Mouse (Mus musculus) retina, adult 2 months (tissue): ENCODE measurements around the gene Heca.
"Not testable (repeated sequence)": the region's sequence is repeated elsewhere in the genome, so short reads cannot be mapped to it uniquely, and the experiment has no call there.

Source experiments
- DNase-seq: peaks from one replicate; pipeline ENCODE4 v3.0.0-alpha.2; 2012; ENCODE audit warnings: low read depth, low spot score

The Heca gene

GRCm38 (mm10) chr10:17880724-17881123, 67.1 kb downstream of the Heca start:
- no peak for DNase-seq

DNA sequence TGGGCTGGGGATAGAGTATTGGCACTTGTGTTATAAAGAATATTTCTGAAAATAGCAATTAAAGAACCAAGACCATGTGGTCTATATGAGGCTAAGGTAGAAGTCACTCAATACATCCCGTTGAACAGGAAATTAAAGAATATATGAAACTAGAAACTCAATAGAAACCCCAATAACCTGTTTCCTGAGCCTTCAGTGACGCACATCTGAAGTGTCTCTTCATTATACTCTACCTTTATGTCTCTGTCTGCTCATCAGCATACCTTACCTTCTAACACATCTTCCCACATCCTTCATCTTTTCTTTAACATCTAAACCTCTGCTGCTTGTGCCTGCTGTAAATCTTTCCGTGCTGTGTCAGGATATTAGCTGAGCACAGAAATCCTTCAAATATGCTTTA, 67.8 kb downstream of the Heca start:
- DNase-seq = no peak

DNA sequence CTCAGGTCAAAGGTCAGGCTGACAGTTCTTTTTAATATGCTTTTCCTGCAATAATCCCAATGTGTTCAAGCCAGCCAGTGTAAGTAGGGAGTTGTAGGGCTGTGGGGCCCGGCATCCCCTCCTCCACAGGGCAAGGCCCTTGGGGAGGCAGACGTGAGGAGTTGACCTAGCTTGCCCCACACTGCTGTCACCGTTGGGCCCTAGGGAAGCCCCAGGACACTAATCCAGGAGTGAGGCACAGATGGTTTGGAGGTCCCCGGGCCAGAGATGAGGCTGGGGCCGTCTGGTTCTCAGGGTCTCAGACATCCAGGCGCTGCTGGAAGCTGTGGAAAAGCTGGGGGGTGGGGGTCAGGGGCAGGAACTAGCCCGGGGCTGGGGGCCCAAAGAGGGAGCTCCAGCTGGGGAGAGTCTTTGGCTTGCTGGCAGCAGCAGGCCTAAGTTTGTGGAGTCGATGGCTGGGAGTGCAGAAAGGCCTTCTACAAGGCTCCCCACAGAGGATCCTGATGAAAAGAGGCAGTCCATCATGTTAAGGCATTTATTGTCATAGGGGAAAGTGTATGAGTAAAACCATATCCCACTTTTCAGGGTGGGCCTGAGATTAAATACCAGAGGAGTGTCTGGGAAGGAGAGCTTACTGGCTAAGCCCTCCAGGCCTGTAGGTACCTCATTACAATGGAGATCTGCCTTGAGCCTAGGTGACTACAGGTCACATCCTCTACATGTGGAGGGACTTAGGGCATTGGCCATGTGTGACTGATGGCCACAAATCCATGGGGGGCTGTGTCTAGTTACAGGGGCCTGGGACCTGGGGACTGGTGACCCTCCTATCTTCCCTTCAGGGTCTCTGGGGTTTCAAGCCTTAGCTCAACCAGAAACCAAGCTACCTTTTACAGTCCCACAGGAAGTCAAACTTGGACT, 69.6 kb downstream of the Heca start:
- no peak for DNase-seq

DNA sequence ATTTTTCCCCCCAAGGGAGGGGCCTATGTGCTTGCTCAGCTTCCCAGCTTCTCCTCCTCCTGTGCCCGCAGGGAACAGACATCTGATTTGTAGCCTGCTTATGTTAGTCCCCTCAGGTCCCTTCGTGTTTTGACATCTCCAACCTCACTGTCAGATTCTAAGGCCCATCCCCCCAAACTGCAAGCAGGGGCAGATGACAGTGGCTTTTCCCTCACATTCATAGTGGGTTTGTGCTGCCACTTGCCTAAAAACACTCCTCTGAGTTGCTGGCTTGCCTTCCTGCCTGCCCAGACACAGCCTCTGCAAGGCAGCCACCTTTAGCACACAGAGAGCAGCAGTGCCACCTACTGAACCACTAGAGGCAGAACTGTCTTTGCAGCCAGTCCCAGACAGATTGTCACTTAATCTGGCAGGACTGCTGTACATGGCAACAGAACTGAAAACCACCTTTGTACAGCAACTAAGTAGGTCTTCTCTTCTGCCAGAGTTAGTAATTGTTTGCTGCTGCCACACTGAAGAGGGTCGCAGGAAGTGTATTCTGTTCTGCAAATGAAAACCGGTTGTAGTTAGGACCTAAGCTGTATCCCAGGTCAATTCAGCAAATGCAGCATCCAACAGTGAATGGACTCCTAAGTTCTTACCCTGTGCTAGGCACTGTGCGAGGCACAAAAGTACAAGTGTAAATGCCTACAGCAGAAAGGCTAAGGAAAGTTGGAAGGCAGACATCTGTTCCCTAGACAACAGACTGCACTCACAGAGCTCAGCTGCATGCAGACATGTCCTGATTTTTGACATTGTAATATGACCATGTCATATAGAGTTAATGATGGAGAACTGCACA, 77.8 kb downstream of the Heca start:
- peak; percentile 56 for DNase-seq

DNA sequence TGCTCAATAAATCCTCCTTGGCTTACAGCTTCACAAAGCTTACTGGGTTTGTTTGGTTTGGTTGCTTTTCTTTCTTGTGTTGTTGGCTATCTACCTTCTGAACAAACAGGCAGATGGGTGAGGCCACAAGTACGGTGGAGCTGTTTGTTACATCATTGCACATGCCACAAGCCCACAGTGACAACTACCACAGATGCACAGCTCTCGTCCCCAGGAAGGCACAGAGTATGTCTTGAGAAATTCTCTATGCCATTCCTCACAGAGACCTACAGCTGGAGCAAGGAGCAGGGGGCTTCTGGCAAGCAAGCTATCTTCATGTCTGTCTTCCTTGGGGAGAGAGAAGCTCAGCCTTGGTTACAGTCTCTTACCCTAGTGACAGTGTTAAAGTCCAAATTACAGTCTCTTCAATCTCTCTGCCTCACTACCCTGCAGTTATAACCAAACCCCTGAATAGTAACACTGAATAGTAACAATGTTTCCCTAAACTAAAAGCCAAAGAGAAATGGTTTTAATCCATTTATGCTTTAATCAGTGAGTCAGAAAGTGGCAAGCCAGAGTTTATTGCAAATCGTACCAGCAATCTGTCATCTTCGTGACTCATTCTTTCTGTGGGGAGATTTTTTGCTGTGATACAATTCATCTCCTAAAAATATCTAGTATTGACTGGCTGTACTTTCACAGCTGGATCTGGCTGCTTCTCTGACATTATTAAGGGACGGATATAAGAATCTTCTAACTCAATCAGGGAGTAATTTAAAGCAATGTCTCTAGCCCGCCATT, 87.0 kb downstream of the Heca start:
- DNase-seq = no peak

DNA sequence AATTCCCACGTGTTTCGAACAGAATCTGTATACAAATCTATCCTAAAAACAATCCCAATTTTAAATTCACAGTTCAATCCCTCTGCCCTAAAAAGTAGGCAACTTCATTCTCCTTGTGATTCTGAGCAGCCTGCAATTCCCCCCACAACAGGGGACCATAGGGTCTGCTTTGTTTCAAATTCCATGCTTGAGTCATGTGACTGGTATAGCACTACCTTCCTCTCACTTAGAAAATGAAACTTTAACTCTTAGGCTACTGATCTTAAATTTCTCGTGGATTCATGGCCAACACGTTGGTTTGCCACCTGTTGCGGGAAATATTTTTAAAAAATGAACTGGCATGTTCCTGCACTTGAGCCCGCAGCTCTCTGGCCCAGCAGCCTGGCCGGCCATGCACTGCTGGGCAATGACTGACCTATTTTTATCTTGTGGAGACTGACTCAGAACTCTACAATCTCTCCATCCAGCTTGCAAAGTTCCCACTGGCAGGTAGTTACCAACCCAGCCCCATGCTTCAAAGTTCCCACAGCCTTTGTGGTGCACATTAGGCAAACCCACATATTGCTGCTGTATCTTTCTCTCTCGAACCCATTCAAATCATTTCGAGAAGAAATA, 90.1 kb downstream of the Heca start:
- DNase-seq = no peak

DNA sequence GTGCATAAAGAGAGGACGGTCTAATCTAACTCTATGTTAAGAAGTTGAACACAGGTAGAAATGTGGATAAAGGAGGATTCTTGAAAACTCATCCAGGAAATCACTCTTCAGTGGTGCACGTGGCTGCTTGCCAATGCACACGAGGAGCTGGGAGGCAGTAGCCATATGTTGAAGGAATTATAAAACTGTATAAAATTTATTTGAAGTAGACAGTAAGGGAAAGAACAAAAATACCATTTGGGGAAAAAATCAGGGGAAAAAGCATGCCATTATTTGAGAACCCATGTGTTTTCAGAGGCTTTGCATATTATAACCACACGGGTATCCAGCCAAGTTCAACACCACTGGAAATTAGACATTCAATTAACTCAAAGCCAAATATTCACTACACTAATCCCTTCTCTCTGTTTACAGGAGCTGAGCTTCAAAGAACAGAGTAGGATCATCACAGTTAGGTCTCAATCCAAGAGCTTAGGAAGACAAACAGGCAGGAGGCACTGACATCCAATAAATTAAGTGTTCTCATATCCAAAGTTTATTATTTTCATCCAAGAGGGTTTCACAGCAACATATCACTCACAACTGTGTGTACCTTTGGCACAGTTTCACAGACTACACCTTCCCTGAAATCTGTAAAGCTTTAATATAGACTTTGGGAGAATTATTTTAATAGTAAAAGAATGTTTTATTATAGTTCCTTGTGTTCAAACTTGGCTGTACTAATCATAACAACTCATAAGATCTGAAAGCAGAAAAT, 102.9 kb downstream of the Heca start:
- DNase-seq = no peak

DNA sequence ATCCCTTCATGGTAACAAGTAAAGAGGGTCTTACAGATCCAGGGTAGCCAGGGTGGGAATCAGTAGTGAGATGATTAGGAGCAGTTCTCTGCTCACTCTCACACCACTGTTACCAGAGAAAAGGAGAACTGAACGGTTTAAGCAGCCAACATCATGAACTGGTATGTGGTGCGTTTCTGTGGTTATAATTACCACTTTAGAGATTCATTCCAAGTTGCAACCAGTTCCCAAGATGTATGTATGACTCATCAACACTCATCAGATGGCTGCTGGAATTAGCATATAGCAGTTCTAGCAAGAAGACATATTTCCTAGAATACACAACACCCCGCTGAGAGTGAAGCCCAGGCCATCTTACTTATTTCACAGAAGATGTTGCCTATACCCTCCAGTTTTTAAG, 105.8 kb downstream of the Heca start:
- no peak for DNase-seq

- no peak for DNase-seq
These were observed 111.6 kb downstream of the Heca start for GRCm38 (mm10) chr10:17836275-17836674.

DNA sequence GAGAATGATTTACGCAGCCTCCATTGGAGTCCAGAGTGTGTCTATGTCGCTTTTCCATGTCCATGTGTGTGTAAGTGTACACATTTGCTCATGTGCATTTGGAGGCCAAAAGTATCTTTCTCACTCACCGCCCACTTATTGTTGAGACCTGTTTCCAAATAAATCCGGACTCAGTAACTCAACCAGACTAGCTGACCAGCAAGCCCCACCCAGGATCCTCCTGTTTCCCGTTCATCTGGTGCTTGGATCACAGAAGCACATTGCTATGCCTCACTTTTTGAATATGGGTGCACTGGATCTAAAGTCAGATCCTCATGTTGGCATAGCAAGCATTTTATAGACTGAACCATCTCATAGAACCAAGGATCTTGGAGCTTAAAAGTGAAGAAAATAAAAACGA, 112.8 kb downstream of the Heca start:
- no peak for DNase-seq

DNA sequence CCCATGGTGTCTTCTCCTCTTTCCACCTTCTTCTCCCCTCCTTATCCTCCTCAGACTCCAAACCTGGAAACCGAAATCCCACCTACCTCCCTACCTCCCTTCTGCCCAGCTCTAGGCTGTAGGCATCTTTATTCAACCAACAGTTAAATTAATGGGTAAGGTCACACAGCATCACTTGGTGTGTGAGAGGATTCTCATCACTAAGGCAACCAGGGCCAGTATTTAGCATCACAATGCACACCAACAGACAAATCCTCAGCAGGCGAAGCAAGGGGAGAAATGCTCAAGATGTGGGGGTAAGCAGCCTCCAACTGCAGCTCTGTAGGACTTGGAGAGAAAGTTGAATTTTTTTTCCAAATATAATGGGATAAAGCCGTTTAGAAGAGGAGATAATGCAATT, 116.8 kb downstream of the Heca start:
- no peak for DNase-seq

DNA sequence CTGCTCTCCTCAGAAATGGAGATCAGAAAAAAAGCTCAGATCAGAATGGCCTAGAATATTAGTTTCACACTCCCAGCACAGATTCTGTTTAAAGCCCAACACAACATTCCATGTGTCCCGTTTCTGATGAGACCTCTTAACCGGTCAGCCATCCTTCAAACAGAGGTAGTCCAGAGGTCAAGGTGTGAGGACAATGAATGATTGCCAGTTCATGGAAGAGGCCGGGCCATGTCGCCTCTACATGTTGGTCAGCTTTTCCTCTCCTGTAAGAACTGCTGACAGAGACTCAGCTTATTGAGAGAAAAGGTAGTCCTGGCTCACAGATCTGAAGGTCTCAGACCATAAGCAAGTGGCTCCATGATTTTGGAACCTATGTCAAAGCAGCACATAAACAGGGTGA, 118.7 kb downstream of the Heca start:
- DNase-seq = no peak

DNA sequence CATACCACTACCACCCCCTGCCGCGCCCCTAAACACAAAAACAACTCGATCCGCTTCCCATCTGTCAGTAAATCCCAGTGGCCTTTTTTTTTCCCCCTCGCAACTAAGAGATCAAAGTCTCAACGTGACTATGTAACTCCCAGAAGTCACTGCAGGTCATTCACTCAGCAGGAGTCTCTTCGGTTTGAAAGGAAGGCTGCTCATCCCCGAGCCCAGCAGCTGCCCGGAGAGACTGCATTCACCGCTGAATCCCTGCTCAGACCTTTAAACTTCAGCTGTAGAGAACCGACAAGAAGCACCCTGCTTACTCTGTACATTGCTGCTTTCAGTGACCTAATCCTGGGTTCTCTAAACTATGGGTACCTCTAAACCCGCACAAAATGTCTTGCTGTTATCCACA, 120.5 kb downstream of the Heca start:
- DNase-seq = no peak

- not testable (repeated sequence) for DNase-seq
These were observed 127.4 kb downstream of the Heca start for GRCm38 (mm10) chr10:17820422-17820821.
